Mouse (Mus musculus): ENCODE data around the gene Rab31. TPM values are rescaled to one million over a fixed set of nuclear protein-coding genes. Genes with fewer than 3 reads are reported as not detected.
"Not testable (repeated sequence)": the region's sequence is repeated elsewhere in the genome, so short reads cannot be mapped to it uniquely, and the experiment has no call there.

Rab31 gene
- total RNA-seq, 2 experiments from 2014 or later = 39.7 to 42.5 TPM

DNA sequence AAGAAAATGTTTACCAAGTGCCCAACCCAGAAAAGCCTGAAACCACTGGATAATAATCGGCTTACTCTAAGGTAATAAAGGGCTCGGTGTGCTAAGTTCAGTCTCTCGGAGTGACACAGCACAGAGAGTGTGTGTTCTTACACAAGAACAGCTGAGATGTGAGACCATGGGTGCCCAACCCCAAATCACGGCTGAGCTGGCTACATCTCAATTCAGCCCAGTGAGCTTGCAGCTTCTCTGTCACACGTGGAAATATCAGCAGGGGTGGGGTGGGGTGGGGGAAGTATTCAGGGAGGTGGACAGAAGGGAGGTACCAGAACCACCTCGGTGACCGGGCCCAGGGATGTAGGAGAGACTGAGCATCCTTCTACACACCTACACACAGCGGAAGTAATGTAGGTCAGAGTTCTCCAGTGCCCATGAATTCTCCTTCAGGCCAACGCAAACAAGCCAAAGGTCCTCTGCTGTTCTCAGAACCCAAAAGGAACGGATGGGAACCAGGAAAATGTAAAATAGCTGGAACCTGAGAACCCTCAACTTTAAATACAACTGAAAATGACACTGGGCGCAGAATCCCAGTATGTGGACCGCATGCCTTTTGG lies 106.7 kb downstream of the Rab31 start:
- DNase-seq = no peak

DNA sequence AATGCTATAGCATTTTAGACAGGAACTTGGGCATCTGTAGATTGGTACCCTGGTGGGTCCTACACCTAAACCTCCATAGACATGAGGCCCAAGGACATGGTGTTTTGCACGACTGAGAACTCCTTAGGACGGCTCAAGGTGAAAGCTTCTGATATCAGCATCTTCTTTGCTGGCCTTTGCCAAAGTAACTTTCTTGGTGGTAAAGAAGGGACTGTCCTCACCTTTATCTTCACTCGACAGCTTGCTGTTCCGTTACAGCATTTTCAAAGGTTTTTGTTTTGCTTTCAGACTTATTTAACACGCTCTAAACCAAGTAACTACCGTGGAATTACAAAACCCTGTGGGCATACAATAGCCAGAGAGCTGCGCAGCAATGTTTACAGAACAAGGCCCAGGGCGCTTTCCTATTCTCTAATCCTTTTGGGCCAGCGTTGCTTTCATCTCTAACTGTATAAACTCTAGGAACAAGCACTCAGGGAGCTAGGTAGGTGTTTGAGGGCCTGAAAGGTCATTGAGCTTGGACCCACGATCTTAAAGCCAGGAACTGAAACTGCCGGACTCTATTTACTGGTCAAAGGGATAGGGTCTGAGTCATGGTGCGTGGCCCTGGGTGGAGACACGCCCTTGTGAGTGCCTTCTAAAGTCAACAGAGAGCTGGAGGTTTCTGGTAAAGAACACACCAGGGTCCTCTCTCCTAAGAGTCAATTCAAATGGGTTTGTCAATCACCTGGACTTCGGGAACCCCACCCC lies 109.0 kb downstream of the Rab31 start:
- DNase-seq = no peak

DNA sequence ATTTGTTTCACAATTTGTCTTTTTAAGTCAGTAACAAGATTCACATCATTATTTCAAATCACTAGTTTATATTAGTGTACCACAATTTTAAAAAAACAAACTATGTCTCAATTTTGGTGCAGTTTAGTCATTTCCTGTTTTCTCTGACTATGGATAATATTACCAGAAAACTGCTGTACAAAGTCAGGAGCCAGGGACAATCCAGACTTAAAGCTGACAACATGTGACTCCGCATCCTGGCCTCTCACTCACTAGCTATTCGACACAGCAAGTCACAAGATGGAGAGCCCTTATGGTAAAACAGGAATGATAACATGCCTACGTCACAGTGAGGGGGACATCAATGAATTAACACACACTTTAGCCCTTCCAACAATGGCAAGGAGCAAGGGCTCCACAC lies 109.9 kb downstream of the Rab31 start:
- no peak for DNase-seq

DNA sequence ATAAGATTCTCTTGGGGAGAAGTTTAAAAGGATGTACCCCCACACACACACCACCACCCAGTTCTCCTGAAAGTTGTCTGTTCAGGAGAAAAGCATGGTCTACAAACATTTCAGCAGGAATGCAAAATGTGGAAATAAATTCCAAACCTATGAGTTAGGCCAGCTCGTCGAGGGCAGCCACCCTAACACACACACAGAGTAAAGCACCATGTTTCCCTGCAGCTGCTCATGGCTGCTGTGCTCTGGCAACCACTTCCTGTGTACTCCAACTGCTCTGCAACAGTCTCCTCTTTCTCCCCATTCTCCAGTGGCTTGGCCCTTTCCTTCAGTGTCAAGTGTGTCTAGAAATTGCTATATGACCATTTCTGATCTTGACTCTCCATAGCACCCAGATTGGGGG lies 114.1 kb downstream of the Rab31 start:
- no peak for DNase-seq

DNA sequence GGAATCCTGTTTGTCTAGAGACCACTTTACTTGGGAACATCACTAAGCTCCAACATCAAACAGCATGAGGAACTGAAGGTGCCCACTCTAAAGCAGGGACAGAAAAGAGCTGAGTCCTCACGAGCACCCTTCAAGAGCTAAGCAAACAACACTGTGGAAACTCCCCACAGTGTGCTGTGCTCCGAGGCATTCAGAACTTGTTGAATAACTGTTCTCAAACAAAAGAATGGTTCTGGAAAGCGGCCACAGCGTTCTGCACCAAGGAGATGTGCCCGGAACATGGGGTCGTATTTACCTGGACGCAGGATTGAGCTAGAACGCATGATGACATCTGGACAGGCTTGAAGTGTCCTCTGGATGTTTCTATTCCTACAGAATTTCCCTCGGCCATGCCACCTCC lies 114.6 kb downstream of the Rab31 start:
- DNase-seq = no peak

DNA sequence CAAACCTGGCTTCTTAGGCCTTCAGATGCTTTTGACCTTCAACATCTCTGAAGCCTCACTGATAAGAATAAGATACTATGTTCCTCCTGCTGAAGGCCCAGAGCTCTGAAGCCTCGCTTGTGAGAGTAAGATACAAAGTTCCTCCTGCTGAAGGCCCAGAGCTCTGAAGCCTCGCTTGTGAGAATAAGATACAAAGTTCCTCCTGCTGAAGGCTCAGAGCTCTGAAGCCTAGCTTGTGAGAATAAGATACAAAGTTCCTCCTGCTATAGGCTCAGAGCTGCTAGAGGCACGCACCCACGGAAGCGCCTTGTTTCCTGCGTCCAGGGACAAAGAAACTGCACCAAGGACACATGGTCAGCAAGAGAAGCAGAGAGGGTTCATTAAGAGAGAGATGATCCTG lies 115.8 kb downstream of the Rab31 start:
- no peak for DNase-seq

DNA sequence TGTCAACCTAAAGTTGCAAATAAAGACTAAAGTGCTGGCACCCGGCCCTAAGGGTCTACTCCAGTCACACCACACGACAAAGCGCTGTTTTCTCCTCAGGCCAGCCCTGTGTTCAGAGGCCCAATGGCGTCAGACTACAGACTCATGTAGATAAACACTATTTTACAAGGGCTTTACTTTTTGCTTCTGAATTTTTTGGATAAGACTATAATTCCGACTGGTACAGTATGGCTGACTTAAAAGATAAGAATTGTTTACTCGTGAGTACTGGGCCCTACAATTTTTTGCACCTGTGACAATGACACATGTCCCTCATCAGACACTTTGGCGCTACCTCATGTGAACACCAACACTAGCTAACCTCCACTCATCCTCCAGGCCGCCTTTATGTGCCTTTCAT lies 116.5 kb downstream of the Rab31 start:
- no peak for DNase-seq

DNA sequence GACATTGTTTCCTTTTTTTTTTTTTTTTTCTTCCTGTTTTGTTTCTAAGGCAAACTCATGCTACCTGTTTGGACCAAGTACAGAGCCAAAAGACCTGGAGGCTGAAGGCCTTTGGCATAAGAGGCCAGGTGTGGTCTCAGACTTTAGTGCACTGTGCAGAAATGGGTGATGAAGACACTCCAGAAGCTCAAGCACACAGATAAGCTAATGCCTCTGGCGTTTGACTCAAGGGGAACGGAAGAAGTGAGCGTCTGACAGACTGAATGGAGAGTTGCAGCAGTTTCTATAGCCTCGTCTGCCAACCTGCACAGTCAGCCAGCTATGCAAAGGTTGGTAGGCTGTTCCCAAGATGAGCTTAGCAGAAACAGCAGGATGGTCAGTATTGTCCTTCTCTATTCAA lies 116.9 kb downstream of the Rab31 start:
- DNase-seq = no peak

DNA sequence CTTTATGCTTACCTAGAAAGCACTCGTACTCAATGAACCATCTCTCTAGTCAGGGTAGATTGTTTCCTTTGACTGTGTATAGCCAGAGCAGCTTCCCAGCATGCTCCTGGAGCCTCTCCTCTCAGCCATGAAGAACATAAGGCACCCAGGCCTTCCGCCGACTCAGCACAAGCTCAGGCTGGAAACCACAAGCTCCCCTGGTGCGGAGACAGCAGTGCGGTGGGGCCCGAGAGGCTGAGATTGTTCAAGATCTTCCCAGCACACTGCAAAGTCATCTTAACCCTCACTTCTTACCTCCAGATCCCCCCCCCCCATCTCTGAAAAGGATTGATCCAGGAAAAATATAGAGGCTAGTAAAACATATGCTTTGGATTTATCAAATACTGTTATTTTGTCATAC lies 122.0 kb downstream of the Rab31 start:
- no peak for DNase-seq

DNA sequence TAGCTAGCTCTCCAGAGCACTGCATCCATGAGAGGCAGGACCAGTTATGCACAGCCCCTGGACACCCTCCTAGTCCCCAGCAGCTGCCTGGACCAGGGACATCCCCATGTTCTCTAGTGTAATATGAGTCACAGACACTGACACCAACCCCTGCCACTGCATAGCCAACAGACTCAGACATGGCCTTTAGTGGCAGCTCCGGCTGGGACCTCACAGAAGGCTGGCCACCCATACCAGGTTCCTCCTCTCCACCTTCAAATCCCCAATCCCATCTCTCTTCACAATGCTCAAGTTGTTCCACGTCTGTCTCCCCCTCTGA lies 123.4 kb downstream of the Rab31 start:
- no peak for DNase-seq

DNA sequence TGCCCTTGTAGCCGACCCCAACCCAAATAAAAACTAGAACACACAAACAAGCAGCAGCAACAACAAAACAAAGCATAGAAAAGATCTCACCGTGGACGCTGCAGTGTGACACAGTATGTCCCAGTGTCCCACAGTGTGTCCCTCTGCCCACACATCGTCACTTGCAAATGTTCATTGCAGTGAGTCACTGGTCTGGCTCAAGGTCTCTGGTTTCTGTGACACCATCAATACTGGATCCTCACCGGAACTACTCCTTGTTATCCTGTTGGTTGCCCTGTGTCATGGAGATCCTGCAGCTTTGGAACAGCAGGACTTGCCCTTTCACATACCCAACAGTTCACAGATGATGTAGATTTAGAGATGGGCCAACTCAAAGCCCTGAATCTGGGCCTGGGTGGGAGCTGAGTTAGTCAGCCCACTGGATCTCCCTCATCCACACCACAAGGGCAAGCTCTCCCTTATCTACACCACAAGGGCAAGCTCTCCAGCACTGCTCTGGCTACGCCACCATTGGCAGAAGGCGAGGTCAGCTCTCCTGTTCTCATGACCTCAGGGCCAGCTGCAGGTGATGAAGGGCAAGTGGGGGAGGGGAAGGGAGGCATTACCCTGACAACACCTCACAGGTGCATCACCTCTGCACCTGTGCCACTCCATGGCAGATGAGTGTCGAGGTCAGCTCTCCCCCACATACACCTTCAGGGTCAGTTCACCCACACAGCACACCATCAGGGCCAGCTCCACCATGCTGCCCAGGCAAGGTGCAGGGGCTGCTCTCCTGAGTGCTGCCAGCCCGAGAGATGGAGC lies 124.0 kb downstream of the Rab31 start:
- DNase-seq = no peak

DNA sequence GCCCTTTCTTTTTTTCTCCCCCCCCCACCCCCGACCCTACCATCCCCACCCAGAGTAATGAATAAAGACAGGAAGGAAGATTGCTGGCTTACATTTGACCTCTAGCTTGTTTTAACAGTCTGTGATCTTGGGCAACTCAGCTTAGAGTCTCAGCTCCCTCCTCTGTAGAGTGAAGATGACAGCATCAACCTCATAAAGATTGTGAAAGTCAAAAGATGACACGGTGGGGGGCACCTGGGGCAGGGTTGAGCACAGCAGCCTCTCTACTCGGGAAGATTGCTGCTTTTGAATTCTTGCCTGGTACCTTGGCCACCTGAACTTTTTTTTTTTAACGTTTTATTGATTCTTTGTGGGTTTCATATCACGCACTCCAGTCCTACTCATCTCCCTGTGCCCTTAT lies 124.6 kb downstream of the Rab31 start:
- DNase-seq = no peak

DNA sequence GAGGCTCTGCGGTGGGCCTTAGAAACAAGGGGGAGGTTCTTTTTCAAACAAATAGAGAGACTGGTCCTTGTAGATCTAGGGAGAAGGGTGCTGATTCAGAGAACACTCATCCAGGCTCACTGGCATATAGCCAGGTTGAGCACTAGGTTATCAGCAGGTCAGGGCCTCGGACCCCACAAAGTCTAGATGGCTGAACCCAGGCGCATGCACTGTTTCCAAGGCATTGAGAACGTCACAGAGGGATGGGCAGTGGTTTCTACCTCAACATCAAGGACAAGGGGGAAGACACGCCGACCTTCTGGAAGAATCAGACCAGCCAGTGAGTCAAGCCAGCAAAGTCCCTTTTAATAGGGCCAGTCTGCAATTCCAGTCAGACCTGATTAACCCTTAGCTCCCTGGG lies 125.3 kb downstream of the Rab31 start:
- DNase-seq = no peak

DNA sequence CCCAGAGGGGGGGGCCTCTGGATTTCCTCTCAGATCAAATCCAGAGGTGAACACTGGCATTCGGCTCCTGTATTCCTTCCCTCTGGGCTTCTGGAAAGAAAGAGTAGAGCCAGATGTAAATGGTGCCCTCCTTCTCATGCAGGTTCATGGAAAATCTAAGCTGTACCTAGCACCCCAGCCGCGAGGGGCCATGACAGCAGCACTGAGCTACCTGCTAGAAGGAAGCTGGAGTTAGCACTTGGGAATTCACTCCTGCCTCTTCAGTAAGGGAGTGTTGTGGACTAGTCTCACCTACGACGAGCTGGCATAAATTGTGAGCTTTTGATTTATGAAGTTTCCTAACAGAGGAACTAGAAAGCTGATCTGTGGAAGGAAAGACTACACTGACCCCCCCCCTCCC lies 129.0 kb downstream of the Rab31 start:
- DNase-seq = no peak

DNA sequence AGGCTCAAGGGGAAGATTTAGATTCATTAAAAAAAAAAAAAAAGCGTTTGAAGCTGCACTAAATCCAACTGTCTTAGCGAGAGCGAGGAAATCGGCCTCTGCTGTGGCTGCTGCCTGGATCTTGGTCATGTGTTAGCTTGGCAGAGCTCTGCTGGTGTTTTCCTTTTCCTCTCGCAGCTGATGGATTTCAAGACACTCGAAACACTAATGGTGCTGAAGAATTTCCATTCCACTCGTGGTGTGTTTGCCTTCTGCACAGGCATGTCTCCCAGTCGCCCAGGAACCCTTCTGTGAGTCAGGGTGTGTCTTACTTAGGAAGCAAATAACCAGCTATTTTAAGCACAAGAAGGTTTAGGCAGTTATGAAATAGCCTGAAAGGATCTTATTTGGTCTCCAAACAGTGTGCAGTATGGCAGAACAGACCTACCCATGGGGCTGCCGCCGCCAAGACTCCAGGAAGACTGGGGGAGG lies 129.5 kb downstream of the Rab31 start:
- peak; percentile 32 for DNase-seq

DNA sequence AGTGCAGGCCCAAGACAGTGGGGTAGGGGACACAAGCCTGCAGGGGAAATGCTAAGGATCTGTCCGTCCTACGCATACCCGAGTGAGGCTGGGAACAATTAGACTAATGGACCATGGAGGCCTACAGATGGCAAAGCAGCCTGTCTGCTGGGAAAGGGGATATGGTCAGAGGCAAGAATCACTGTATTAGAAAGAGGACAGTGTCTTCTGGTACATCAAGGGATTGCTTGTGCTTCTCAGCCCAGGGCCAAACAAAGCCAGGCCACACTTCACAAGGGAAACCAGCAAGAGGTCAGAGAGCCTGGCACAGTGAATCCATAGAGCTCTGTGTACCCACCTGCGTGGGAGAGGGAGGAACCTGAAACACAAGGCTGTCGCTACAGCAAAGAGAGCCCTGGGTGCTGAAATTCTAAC lies 130.0 kb downstream of the Rab31 start:
- DNase-seq = no peak

DNA sequence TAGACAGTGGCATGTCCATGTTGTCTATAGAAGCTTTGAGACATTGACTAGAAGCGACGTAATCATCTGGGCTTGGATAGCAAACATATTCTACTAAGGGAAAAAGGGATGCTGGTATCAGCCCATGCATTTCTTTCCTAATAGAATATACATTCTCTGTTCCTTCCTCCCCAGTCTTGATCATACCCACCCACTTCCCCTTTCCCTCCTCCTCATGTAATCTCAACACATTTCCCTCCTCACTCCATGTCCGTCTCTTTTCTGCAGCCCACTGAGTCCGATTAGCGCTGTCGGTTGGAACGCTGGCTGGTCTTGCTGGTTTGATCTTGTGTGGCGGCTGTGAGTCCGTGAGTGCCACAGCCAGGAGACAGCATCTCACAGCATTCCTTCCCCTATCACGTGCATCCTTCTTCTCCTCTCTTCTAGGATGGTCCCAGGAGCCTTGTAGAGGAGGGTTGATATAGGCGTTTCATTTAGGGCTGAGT lies 130.8 kb downstream of the Rab31 start, which contains the start of gene Txndc2:
Gene Txndc2, minus strand, starts transcription at position 435 of the 485 bp plus-strand sequence.
- DNase-seq = no peak

DNA sequence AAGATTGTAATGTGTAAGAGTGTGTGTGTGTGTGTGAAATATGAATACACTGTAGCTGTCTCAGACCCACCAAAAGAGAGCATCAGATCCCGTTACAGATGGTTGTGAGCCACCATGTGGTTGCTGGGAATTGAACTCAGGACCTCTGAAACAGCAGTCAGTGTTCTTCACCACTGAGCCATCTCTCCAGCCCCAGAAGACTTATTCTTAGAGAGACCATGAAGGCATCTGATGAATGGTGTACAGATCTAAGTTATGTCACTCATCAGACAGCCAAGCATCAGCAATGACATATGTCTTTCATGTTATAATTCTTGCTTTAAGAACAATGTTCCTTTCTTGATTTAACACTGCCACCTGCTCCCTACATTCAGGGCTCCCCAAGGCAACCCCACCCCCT lies 133.4 kb downstream of the Rab31 start:
- no peak for DNase-seq

DNA sequence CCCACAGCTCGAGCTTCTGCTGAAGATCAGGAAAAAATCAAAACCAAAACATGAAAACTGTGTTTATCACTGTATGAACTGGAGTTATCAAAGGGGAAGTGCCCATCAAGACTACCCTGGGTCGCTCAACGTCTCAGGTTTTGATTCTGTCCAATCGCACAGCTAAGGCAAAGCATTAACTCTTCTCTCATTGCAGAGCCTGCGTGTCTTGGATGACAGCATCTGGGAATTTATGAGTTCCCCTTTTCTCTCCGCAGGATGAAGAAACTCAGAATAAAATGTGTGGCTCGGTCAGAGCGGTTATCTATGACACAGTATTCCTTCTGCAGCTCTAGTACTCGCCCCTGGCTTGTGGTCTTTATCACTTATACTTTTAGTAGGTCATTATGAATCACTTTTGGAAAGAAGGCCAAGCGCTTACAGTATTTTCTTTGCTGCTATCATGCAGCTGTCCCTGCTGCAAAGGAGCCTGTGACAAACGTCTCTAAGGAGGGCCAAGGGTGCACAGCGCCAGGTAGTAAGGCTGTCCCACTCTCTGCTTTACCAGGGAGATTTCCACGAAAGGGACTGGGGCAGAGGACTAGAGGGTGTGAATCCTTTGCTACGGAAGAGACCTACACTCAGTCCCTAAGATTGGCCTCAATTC lies 136.7 kb downstream of the Rab31 start:
- no peak for DNase-seq

DNA sequence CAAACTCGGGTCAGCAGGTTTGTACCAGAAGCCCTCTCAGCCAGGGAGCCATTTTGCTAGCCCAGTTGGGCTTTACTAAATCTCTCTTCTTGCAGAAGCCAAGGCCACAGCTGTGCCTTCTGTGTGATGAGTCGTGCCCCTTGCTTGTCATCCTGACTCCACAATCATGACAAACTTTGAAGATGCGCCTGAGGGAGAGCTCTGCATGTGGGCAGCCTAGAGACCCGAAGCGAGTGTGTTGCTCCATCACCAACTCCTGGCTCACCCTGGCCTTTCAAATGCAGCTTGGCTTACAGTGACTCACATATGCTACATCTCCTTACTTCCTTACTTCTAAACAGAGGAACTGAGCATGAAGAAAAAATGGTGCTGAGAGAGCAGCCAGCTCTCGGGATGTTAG lies 142.6 kb downstream of the Rab31 start:
- DNase-seq = no peak

DNA sequence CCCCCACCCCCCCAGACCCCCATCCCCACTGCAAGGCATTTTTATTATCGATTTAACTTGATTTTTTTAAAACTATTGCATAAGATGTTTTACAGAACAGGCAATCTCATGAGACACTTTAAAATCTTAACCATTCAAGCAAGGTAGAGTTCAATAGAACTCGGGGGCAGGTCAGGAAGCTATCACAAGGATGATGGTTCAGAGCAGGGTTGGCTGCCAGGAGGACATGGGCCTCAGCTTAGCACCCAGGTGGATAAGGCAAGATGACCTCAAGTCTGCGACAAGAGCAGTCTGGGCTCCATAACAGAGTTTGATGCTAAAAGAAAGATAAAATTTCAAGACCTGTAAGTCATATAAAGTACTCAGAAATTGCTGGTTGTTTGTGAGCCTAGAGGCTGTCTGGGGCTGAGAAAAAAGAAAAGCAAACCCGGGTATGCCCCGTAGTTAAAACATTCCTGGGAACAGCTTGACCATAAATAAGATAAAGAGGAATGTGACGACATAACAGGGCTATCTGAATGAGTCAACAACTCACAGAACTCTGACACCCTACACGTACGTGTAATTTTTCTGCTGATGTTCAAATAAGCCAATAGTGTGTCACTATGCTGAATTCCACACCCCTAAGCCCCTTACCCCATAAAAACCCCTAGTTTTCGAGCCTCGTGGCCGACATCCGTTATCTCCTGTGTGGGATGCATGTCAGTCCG lies 143.6 kb downstream of the Rab31 start:
- DNase-seq = not testable (repeated sequence)

DNA sequence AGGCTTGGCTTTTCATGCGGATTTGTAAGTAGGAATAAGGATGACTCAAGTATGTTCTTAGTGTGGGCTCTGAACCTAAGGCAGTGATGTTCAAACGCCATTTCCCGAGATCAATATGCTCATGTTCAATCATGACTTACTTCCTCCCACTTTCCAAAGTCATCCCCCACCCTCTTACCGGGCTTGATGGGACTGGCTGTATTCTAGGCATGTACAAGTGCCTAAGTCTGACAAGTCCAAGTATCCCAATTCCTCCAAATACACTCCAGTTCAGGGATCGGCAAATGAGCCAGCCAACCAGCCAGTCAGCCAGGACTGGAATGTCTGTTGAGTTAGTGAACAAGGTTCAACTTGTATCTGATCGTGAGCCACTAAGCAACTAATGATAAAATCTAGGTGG lies 146.3 kb downstream of the Rab31 start:
- no peak for DNase-seq
